Mouse (Mus musculus) forebrain, postnatal 0 days (tissue): ENCODE data around the gene Gm42674. TPM values are rescaled to one million over a fixed set of nuclear protein-coding genes. Genes with fewer than 3 reads are reported as not detected.

Experiments used
- ATAC-seq: fragments of 200-750 bp; cut with Nextera tagmentation; 2 replicates; pipeline ENCODE4 v1.8.0; 2017; ENCODE audit warnings: mild to moderate bottlenecking, moderate library complexity
- DNase-seq: peaks from one replicate; pipeline ENCODE4 v3.0.0-alpha.2; 2015
- H3K27ac ChIP-seq: fragments of 300-500 bp; sonication (generic); 2 replicates; pipeline ENCODE4 v1.5.1; 2014; ENCODE audit warnings: low read depth, mild to moderate bottlenecking, antibody characterized with exemption, low read length, moderate library complexity, mixed read lengths
- H3K27me3 ChIP-seq: fragments of 300-500 bp; sonication (generic); 2 replicates; pipeline ENCODE4 v1.6.1; 2014; ENCODE audit warnings: mild to moderate bottlenecking, low read length, mixed read lengths; ENCODE audit not compliant: insufficient read depth
- H3K36me3 ChIP-seq: fragments of 300-500 bp; sonication (generic); 2 replicates; pipeline ENCODE4 v1.6.1; 2014; ENCODE audit warnings: mild to moderate bottlenecking, moderate library complexity; ENCODE audit not compliant: insufficient read depth
- H3K4me1 ChIP-seq: fragments of 300-500 bp; sonication (generic); 2 replicates; pipeline ENCODE4 v1.6.1; 2014; ENCODE audit warnings: antibody characterized with exemption; ENCODE audit not compliant: insufficient read depth
- H3K4me2 ChIP-seq: fragments of 300-500 bp; sonication (generic); 2 replicates; pipeline ENCODE4 v1.6.1; 2014; ENCODE audit warnings: low read depth, mild to moderate bottlenecking, moderate library complexity
- H3K4me3 ChIP-seq: fragments of 300-500 bp; sonication (generic); 2 replicates; pipeline ENCODE4 v1.5.1; 2014; ENCODE audit warnings: low read depth, low read length, mixed read lengths
- H3K9ac ChIP-seq: fragments of 300-500 bp; sonication (generic); 2 replicates; pipeline ENCODE4 v1.6.1; 2014; ENCODE audit warnings: mild to moderate bottlenecking
- H3K9me3 ChIP-seq: fragments of 300-500 bp; sonication (generic); 2 replicates; pipeline ENCODE4 v1.6.1; 2016; ENCODE audit warnings: low read length
- CTCF ChIP-seq: sonication (generic); IDR thresholded peaks from 2 replicates; pipeline ENCODE4 v1.5.1; 2016; ENCODE audit warnings: antibody characterized with exemption, control low read depth, low read depth
- WGBS: fragments of 180-500 bp; shearing (Covaris S2); extraction: QIAGEN DNeasy Blood & Tissue Kit; methylation state at CpG from one replicate; pipeline ENCODE4 v1.1.7; 2014; 5-methylcytosine and 5-hydroxymethylcytosine counted together
- polyA plus RNA-seq: library from polyadenylated mRNA; unstranded; fragments of >200 nt; fragmentation: Nextera tagmentation; extraction: Ambion mirVana; gene quantifications from 2 replicates; pipeline ENCODE4 v1.2.1, GENCODE M21; 2015
- total RNA-seq: library from RNA; depleted of rRNA; stranded (reverse); fragments of >200 nt; gene quantifications from 2 replicates; pipeline ENCODE4 v1.2.3, GENCODE M21; 2014; rRNA removed

Gene Gm42674
- total and polyA plus RNA-seq, 2 experiments from 2014 or later = not detected

- no peak overlapping the region for H3K27ac ChIP-seq
- no peak overlapping the region for H3K4me3 ChIP-seq
- H3K4me2 ChIP-seq = no peak overlapping the region
- no peak for TF ChIP-seq CTCF
- H3K9ac ChIP-seq = no peak overlapping the region
- no peaks in the 10 kb centered on the region for H3K9me3 ChIP-seq
- H3K4me1 ChIP-seq = no peaks in the 10 kb centered on the region
- H3K36me3 ChIP-seq = no peaks in the 10 kb centered on the region
- no peak for ATAC-seq
- H3K27me3 ChIP-seq = peaks cover 4% of the 10 kb centered on the region; the same call in 1 of the 2 replicates
- no peak for DNase-seq
These were observed 47.3 kb downstream of the Gm42674 start for GRCm38 (mm10) chr3:90648981-90649380.

- H3K9me3 ChIP-seq = no peaks in the 10 kb centered on the region
- H3K4me2 ChIP-seq = no peak overlapping the region
- TF ChIP-seq CTCF = no peak
- ATAC-seq (no peak), DNase-seq (no peak)
- H3K27ac ChIP-seq = no peak overlapping the region
- no peak overlapping the region for H3K9ac ChIP-seq
- H3K27me3 ChIP-seq = peaks cover 4% of the 10 kb centered on the region; the same call in 1 of the 2 replicates
- WGBS = 92% methylated on average over 2 of the region's 2 CpGs
- no peak overlapping the region for H3K4me3 ChIP-seq
- no peaks in the 10 kb centered on the region for H3K36me3 ChIP-seq
- H3K4me1 ChIP-seq = no peaks in the 10 kb centered on the region
These were observed 48.1 kb downstream of the Gm42674 start for GRCm38 (mm10) chr3:90649832-90650231.

GRCm38 (mm10) chr3:90652878-90653508 lies 51.3 kb downstream of the Gm42674 start:
- Histone ChIP-seq H3K36me3 (no peaks in the 10 kb centered on the region), H3K4me3 (no peak overlapping the region), H3K4me2 (no peak overlapping the region), H3K27me3 (peaks cover 4% of the 10 kb centered on the region; the same call in 1 of the 2 replicates), H3K27ac (no peak overlapping the region), H3K9me3 (no peaks in the 10 kb centered on the region), H3K9ac (no peak overlapping the region), H3K4me1 (no peaks in the 10 kb centered on the region)
- ATAC-seq (peak; percentile 90), DNase-seq (peak; percentile 89)
- peak; percentile 90 for TF ChIP-seq CTCF
- WGBS = 35% methylated on average over 5 of the region's 5 CpGs

DNA sequence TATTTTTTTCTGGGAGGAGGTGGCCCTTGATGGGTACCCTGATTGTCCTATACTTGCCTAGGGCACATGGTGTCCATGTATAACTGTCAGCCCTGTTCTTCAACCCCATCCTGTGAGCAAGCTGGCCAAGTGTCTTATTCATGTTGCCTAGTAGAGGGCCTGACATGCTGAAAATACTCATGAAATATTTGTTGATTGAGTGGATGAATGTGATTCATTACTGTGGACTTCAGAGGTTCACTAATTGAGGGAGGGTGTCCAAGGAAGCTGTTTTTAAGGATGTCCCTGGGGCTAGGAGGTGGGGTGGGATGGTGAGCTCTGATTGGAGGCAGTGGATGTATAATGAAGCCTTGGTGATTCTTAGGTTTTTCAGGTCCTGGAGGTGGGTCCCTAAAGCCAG lies 52.0 kb downstream of the Gm42674 start, which contains the start of gene S100a7a:
TSS of gene S100a7a (plus strand) at position 301 of the 400 bp plus-strand sequence.
- Histone ChIP-seq H3K4me2 (no peak within 1 kb of the TSS), H3K9ac (no peak within 1 kb of the TSS), H3K36me3 (no peaks in the 10 kb centered on the region), H3K27me3 (peaks cover 4% of the 10 kb centered on the region; the same call in 1 of the 2 replicates), H3K9me3 (no peaks in the 10 kb centered on the region), H3K4me3 (no peak within 1 kb of the TSS), H3K27ac (no peak within 1 kb of the TSS), H3K4me1 (no peaks in the 10 kb centered on the region)
- no peak for DNase-seq
- no peak for TF ChIP-seq CTCF
- no peak for ATAC-seq

Other genes starting within 250 kb of the Gm42674 start
- 47.4 and 50.8 TPM in 2 replicates for gene Slc27a3, start 212.0 kb upstream of the Gm42674 start, total RNA-seq
- 23.7 and 25.0 TPM in 2 replicates for gene Slc27a3, start 212.0 kb upstream of the Gm42674 start, polyA plus RNA-seq
- gene Ints3, start 168.3 kb upstream of the Gm42674 start, total RNA-seq = 49.7 and 51.5 TPM in 2 replicates
- gene Ints3, start 168.3 kb upstream of the Gm42674 start, polyA plus RNA-seq = 16.0 and 20.6 TPM in 2 replicates
- 2.7 and 6.9 TPM in 2 replicates for gene Npr1, start 136.0 kb upstream of the Gm42674 start, total RNA-seq
- gene Npr1, start 136.0 kb upstream of the Gm42674 start, polyA plus RNA-seq = 1.7 and 2.1 TPM in 2 replicates
- gene Ilf2, start 125.8 kb upstream of the Gm42674 start, total RNA-seq = 199 and 239 TPM in 2 replicates
- gene Ilf2, start 125.8 kb upstream of the Gm42674 start, polyA plus RNA-seq = 170 and 191 TPM in 2 replicates
- gene Snapin, start 110.9 kb upstream of the Gm42674 start, total RNA-seq = 41.4 and 48.2 TPM in 2 replicates
- gene Snapin, start 110.9 kb upstream of the Gm42674 start, polyA plus RNA-seq = 79.1 and 80.4 TPM in 2 replicates
- gene Chtop, start 92.4 kb upstream of the Gm42674 start, total RNA-seq = 272 and 302 TPM in 2 replicates
- gene Chtop, start 92.4 kb upstream of the Gm42674 start, polyA plus RNA-seq = 179 and 186 TPM in 2 replicates
- 16.1 and 33.6 TPM in 2 replicates for gene S100a1, start 87.5 kb upstream of the Gm42674 start, total RNA-seq
- gene S100a1, start 87.5 kb upstream of the Gm42674 start, polyA plus RNA-seq = 47.0 and 52.8 TPM in 2 replicates
- gene S100a13, start 87.5 kb upstream of the Gm42674 start, total RNA-seq = 8.4 and 11.2 TPM in 2 replicates
- gene S100a13, start 87.5 kb upstream of the Gm42674 start, polyA plus RNA-seq = 16.1 and 20.5 TPM in 2 replicates
- gene S100a14, start 75.0 kb upstream of the Gm42674 start, total RNA-seq = 0.08 TPM in 1 of 2 replicates, not detected in the other
- gene S100a14, start 75.0 kb upstream of the Gm42674 start, polyA plus RNA-seq = not detected in 2 replicates
- 39.4 and 48.7 TPM in 2 replicates for gene S100a16, start 64.7 kb upstream of the Gm42674 start, total RNA-seq
- 74.4 and 78.6 TPM in 2 replicates for gene S100a16, start 64.7 kb upstream of the Gm42674 start, polyA plus RNA-seq
- gene S100a3, start 41.3 kb upstream of the Gm42674 start, total RNA-seq = 0.10 and 0.23 TPM in 2 replicates
- gene S100a3, start 41.3 kb upstream of the Gm42674 start, polyA plus RNA-seq = 0.51 and 0.52 TPM in 2 replicates
- gene S100a2, start 11.7 kb upstream of the Gm42674 start, total RNA-seq = not detected in 2 replicates
- not detected in 2 replicates for gene S100a2, start 11.7 kb upstream of the Gm42674 start, polyA plus RNA-seq
- 2.8 and 5.9 TPM in 2 replicates for gene S100a4, start 1.9 kb downstream of the Gm42674 start, total RNA-seq
- 2.1 and 2.4 TPM in 2 replicates for gene S100a4, start 1.9 kb downstream of the Gm42674 start, polyA plus RNA-seq
- gene S100a5, start 6.6 kb downstream of the Gm42674 start, total RNA-seq = not detected in 2 replicates
- 0.79 TPM in 1 of 2 replicates, not detected in the other for gene S100a5, start 6.6 kb downstream of the Gm42674 start, polyA plus RNA-seq
- 17.9 and 18.1 TPM in 2 replicates for gene S100a6, start 11.0 kb downstream of the Gm42674 start, total RNA-seq
- 34.9 and 40.7 TPM in 2 replicates for gene S100a6, start 11.0 kb downstream of the Gm42674 start, polyA plus RNA-seq
- 0.19 and 0.23 TPM in 2 replicates for gene S100a7a, start 52.1 kb downstream of the Gm42674 start, total RNA-seq
- not detected in 2 replicates for gene S100a7a, start 52.1 kb downstream of the Gm42674 start, polyA plus RNA-seq
- 6.7 and 15.1 TPM in 2 replicates for gene S100a8, start 67.1 kb downstream of the Gm42674 start, total RNA-seq
- gene S100a8, start 67.1 kb downstream of the Gm42674 start, polyA plus RNA-seq = 4.3 and 13.9 TPM in 2 replicates
- 0.90 and 5.3 TPM in 2 replicates for gene S100a9, start 93.8 kb downstream of the Gm42674 start, total RNA-seq
- gene S100a9, start 93.8 kb downstream of the Gm42674 start, polyA plus RNA-seq = 3.6 and 11.5 TPM in 2 replicates
- not detected in 2 replicates for gene Pglyrp4, start 125.0 kb downstream of the Gm42674 start, total RNA-seq
- gene Pglyrp4, start 125.0 kb downstream of the Gm42674 start, polyA plus RNA-seq = not detected in 2 replicates
- not detected in 2 replicates for gene Gm5849, start 176.0 kb downstream of the Gm42674 start, total RNA-seq
- not detected in 2 replicates for gene Gm5849, start 176.0 kb downstream of the Gm42674 start, polyA plus RNA-seq